Mouse (Mus musculus): ENCODE data around the gene Nrxn3. TPM values are rescaled to one million over a fixed set of nuclear protein-coding genes. Genes with fewer than 3 reads are reported as not detected.

Gene Nrxn3
- polyA plus RNA-seq, 1 experiment from 2014 or later = 0.72 TPM

DNA sequence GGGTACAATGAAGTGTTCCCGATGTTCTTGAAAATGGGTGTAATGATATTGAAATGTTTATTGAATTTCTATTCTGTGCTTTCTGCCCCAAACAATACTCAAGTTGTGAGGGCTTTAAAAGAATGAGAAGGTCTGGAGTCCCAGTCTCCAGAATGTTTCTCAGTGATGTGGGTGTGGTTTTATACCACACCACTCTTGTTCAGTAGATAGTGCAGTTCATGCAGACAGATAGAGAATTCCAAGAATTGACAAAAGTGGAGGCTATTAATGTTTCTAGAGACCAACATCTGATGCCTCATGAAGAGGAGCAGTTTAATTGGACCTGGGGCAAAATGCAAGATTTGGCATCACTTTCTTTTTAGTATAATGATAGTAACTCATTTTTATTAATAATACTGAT, 302.5 kb downstream of the Nrxn3 start:
- 81% methylated on average over 1 of the region's 1 CpGs for WGBS (ENCODE audit: insufficient replicate concordance)
- H3K9ac ChIP-seq (replicated peaks) = no peak overlapping the region
- TF ChIP-seq CTCF (IDR thresholded peaks at IDR 0.05; ENCODE audit: low read depth) (no peak), EP300 (IDR thresholded peaks at IDR 0.05; ENCODE audit: low read depth) (no peak)
- H3K4me3 ChIP-seq (ENCODE audit: low read depth, low read length) = no peak overlapping the region
- H3K36me3 ChIP-seq (replicated peaks; ENCODE audit: insufficient read depth, low read length) = no peaks in the 10 kb centered on the region
- no peaks in the 10 kb centered on the region for H3K9me3 ChIP-seq (ENCODE audit: low read length)
- no peak for DNase-seq
- H3K4me2 ChIP-seq (ENCODE audit: low read depth, low read length) = no peak overlapping the region
- no peaks in the 10 kb centered on the region for H3K4me1 ChIP-seq (ENCODE audit: insufficient read depth)
- no peaks in the 10 kb centered on the region for H3K27me3 ChIP-seq (ENCODE audit: insufficient read depth, low read length)
- no peak overlapping the region for H3K27ac ChIP-seq (ENCODE audit: low read depth)
- ATAC-seq = no peak

DNA sequence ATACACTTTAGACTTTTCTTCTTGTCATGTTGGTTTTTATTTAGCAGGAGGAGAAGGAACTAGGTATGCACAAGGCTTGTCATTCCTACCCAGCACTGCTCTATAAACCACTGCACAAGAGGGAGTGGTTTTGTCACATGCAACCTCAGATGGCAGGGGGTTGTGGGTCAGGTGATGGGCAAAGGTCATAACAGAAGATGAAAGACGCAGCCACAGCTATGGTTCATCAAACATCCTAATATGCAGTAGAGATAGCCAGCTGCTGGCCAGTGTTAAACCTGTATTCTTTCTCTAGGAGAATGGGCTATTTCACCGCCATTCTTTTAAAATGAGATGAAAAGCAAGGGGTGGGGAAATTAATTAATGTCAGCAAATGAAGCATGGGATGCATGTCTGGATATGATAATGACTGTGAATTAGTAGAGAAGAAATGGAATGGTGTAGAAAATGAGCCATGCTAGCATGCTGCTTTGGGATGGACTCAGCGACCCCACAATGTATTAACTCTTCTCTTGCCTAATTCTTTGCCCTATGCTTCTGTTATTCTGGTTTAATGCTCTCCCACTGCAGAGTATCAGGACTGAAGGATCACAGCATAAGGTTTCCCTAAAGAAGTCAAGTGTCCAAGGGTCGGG, 313.4 kb downstream of the Nrxn3 start:
- WGBS (ENCODE audit: insufficient replicate concordance) = 64% methylated on average over 4 of the region's 4 CpGs
- H3K9ac ChIP-seq (replicated peaks) = no peak overlapping the region
- no peak overlapping the region for H3K4me2 ChIP-seq (ENCODE audit: low read depth, low read length)
- no peaks in the 10 kb centered on the region for H3K27me3 ChIP-seq (ENCODE audit: insufficient read depth, low read length)
- DNase-seq (no peak), ATAC-seq (no peak)
- H3K27ac ChIP-seq (ENCODE audit: low read depth) = no peak overlapping the region
- no peaks in the 10 kb centered on the region for H3K4me1 ChIP-seq (ENCODE audit: insufficient read depth)
- TF ChIP-seq EP300 (IDR thresholded peaks at IDR 0.05; ENCODE audit: low read depth) (no peak), CTCF (IDR thresholded peaks at IDR 0.05; ENCODE audit: low read depth) (no peak)
- no peaks in the 10 kb centered on the region for H3K36me3 ChIP-seq (replicated peaks; ENCODE audit: insufficient read depth, low read length)
- H3K4me3 ChIP-seq (ENCODE audit: low read depth, low read length) = no peak overlapping the region
- H3K9me3 ChIP-seq (ENCODE audit: low read length) = no peaks in the 10 kb centered on the region

GRCm38 (mm10) chr12:89040151-89040550, 317.5 kb downstream of the Nrxn3 start:
- Histone ChIP-seq H3K36me3 (replicated peaks; ENCODE audit: insufficient read depth, low read length) (no peaks in the 10 kb centered on the region), H3K4me3 (ENCODE audit: low read depth, low read length) (no peak overlapping the region), H3K9ac (replicated peaks) (no peak overlapping the region), H3K4me1 (ENCODE audit: insufficient read depth) (no peaks in the 10 kb centered on the region), H3K27me3 (ENCODE audit: insufficient read depth, low read length) (no peaks in the 10 kb centered on the region), H3K9me3 (ENCODE audit: low read length) (no peaks in the 10 kb centered on the region), H3K27ac (ENCODE audit: low read depth) (no peak overlapping the region), H3K4me2 (ENCODE audit: low read depth, low read length) (no peak overlapping the region)
- TF ChIP-seq CTCF (IDR thresholded peaks at IDR 0.05; ENCODE audit: low read depth) = no peak
- no peak for TF ChIP-seq EP300 (IDR thresholded peaks at IDR 0.05; ENCODE audit: low read depth)
- DNase-seq = no peak
- ATAC-seq = no peak

DNA sequence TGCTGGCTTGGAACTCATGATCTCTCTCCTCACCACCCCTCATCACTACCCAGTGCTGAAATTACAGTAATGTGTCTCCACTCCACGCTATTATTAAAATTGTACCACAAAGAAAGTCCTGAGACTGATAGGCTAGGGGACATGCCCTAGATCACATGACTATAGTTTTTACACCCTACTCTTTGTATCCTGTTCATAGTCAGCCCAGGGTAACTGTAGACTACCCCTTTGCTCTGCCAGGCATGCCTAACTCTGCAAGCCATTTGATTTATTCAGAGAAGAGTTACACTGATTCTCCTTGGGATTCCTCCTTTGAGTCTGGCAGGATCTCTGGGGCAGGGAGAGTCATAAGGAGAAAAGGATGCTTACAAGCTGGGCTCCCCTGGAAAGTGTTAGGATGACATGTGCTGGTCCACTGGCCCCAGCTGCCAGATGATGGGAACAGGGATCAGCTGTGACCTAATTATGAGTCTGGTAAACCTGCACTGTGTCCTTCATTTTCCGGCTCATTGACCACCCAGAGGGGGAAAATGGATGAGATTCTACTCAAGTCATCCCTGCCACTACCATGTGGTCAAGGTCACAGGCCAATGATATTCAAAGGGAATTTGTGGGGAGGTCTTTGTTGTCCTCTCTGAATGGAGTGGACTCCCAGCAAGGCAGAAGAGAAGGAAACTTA, 318.9 kb downstream of the Nrxn3 start:
- no peak overlapping the region for H3K4me2 ChIP-seq (ENCODE audit: low read depth, low read length)
- no peak overlapping the region for H3K9ac ChIP-seq (replicated peaks)
- H3K9me3 ChIP-seq (ENCODE audit: low read length) = no peaks in the 10 kb centered on the region
- H3K4me1 ChIP-seq (ENCODE audit: insufficient read depth) = no peaks in the 10 kb centered on the region
- no peak overlapping the region for H3K27ac ChIP-seq (ENCODE audit: low read depth)
- H3K4me3 ChIP-seq (ENCODE audit: low read depth, low read length) = no peak overlapping the region
- WGBS (ENCODE audit: insufficient replicate concordance) = 54% methylated on average over 2 of the region's 2 CpGs
- ATAC-seq (no peak), DNase-seq (no peak)
- H3K27me3 ChIP-seq (ENCODE audit: insufficient read depth, low read length) = no peaks in the 10 kb centered on the region
- H3K36me3 ChIP-seq (replicated peaks; ENCODE audit: insufficient read depth, low read length) = no peaks in the 10 kb centered on the region
- TF ChIP-seq EP300 (IDR thresholded peaks at IDR 0.05; ENCODE audit: low read depth) = no peak
- no peak for TF ChIP-seq CTCF (IDR thresholded peaks at IDR 0.05; ENCODE audit: low read depth)

DNA sequence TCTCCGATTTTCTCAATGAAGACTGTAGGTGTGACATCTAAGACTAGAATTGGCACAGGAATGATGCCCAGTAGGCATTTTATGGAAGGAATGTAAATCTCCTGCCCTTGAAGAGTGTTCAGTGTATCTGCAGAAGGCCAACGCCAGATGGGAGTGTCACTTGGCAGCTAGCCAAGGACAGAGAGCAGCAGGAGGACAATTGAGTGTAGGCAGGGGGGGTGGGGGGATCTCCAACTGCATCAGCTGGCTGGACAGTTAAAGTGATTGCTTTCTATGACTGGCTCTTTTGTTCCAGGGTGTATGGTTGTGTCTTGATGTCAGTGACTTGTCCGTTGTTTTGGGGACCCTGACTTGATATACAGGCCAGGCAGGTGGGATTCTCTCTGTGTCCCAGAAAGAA, 326.6 kb downstream of the Nrxn3 start:
- TF ChIP-seq CTCF (IDR thresholded peaks at IDR 0.05; ENCODE audit: low read depth) (no peak), EP300 (IDR thresholded peaks at IDR 0.05; ENCODE audit: low read depth) (no peak)
- Histone ChIP-seq H3K4me3 (ENCODE audit: low read depth, low read length) (no peak overlapping the region), H3K4me2 (ENCODE audit: low read depth, low read length) (no peak overlapping the region), H3K27ac (ENCODE audit: low read depth) (no peak overlapping the region), H3K4me1 (ENCODE audit: insufficient read depth) (no peaks in the 10 kb centered on the region), H3K9ac (replicated peaks) (no peak overlapping the region), H3K36me3 (replicated peaks; ENCODE audit: insufficient read depth, low read length) (no peaks in the 10 kb centered on the region), H3K9me3 (ENCODE audit: low read length) (no peaks in the 10 kb centered on the region), H3K27me3 (ENCODE audit: insufficient read depth, low read length) (no peaks in the 10 kb centered on the region)
- WGBS (ENCODE audit: insufficient replicate concordance) = 54% methylated on average over 3 of the region's 3 CpGs
- DNase-seq (peak; percentile 15), ATAC-seq (no peak)

GRCm38 (mm10) chr12:89049686-89050085, 327.0 kb downstream of the Nrxn3 start:
- no peak for TF ChIP-seq CTCF (IDR thresholded peaks at IDR 0.05; ENCODE audit: low read depth)
- TF ChIP-seq EP300 (IDR thresholded peaks at IDR 0.05; ENCODE audit: low read depth) = no peak
- Histone ChIP-seq H3K27me3 (ENCODE audit: insufficient read depth, low read length) (no peaks in the 10 kb centered on the region), H3K4me2 (ENCODE audit: low read depth, low read length) (no peak overlapping the region), H3K4me1 (ENCODE audit: insufficient read depth) (no peaks in the 10 kb centered on the region), H3K36me3 (replicated peaks; ENCODE audit: insufficient read depth, low read length) (no peaks in the 10 kb centered on the region), H3K4me3 (ENCODE audit: low read depth, low read length) (no peak overlapping the region), H3K9me3 (ENCODE audit: low read length) (no peaks in the 10 kb centered on the region), H3K9ac (replicated peaks) (no peak overlapping the region), H3K27ac (ENCODE audit: low read depth) (no peak overlapping the region)
- DNase-seq = no peak
- no peak for ATAC-seq

All from liver, postnatal 0 days (tissue).